Mouse (Mus musculus) heart, postnatal 0 days (tissue): ENCODE data around the gene Zkscan3. TPM values are rescaled to one million over a fixed set of nuclear protein-coding genes. Genes with fewer than 3 reads are reported as not detected.
A peak's percentile ranks its signal among the peaks of the same experiment; 100 is the strongest.

Experiments used
- ATAC-seq: fragments of 200-750 bp; cut with Nextera tagmentation; 2 replicates; pipeline ENCODE4 v1.8.0; 2017; ENCODE audit warnings: low read depth, moderate number of reproducible peaks, moderate library complexity; ENCODE audit not compliant: insufficient read depth
- DNase-seq: peaks from one replicate; pipeline ENCODE4 v3.0.0-alpha.2; 2016; ENCODE audit warnings: low spot score
- H3K27ac ChIP-seq: fragments of 300-500 bp; sonication (generic); 2 replicates; pipeline ENCODE4 v1.5.1; 2014; ENCODE audit warnings: low read depth, mild to moderate bottlenecking
- H3K27me3 ChIP-seq: fragments of 300-500 bp; sonication (generic); 2 replicates; pipeline ENCODE4 v1.6.1; 2014; ENCODE audit warnings: low read length, mixed read lengths; ENCODE audit not compliant: control insufficient read depth, insufficient read depth
- H3K36me3 ChIP-seq: fragments of 300-500 bp; sonication (generic); replicated peaks from 2 replicates; pipeline ENCODE4 v1.6.1; 2014; ENCODE audit warnings: low read length, mixed read lengths; ENCODE audit not compliant: control insufficient read depth, insufficient read depth
- H3K4me1 ChIP-seq: fragments of 300-500 bp; sonication (generic); 2 replicates; pipeline ENCODE4 v1.6.1; 2014; ENCODE audit warnings: antibody characterized with exemption; ENCODE audit not compliant: control insufficient read depth, insufficient read depth
- H3K4me2 ChIP-seq: fragments of 300-500 bp; sonication (generic); 2 replicates; pipeline ENCODE4 v1.6.1; 2014; ENCODE audit warnings: low read depth, mild to moderate bottlenecking, low read length, moderate library complexity
- H3K4me3 ChIP-seq: fragments of 300-500 bp; sonication (generic); 2 replicates; pipeline ENCODE4 v1.5.1; 2014; ENCODE audit warnings: low read depth, low read length
- H3K9ac ChIP-seq: fragments of 300-500 bp; sonication (generic); replicated peaks from 2 replicates; pipeline ENCODE4 v1.6.1; 2014; ENCODE audit warnings: low read depth, low read length, mixed read lengths
- H3K9me3 ChIP-seq: fragments of 300-500 bp; sonication (generic); replicated peaks from 2 replicates; pipeline ENCODE4 v1.6.1; 2016; ENCODE audit warnings: low read length; ENCODE audit not compliant: control insufficient read depth
- CTCF ChIP-seq: IDR thresholded peaks from 2 replicates; pipeline ENCODE4 v1.5.1; 2016; ENCODE audit warnings: antibody characterized with exemption, control low read depth, low read depth
- EP300 ChIP-seq: IDR thresholded peaks from 2 replicates; pipeline ENCODE4 v1.6.1; 2016; ENCODE audit warnings: antibody characterized with exemption, low read depth
- WGBS: fragments of 180-500 bp; shearing (Covaris S2); extraction: QIAGEN DNeasy Blood & Tissue Kit; methylation state at CpG from one replicate; pipeline ENCODE4 v1.1.7; 2014; 5-methylcytosine and 5-hydroxymethylcytosine counted together
- polyA plus RNA-seq: library from polyadenylated mRNA; unstranded; fragments of >200 nt; fragmentation: Nextera tagmentation; extraction: Ambion mirVana; gene quantifications from 2 replicates; pipeline ENCODE4 v1.2.1, GENCODE M21; 2015
- total RNA-seq: library from RNA; depleted of rRNA; stranded (reverse); fragments of >200 nt; gene quantifications from 2 replicates; pipeline ENCODE4 v1.2.3, GENCODE M21; 2014; ENCODE audit warnings: low replicate concordance

The Zkscan3 gene
- total and polyA plus RNA-seq, 2 experiments from 2014 or later, result 40.8 to 49.1 TPM

- TF ChIP-seq EP300, result no peak
- no peak for TF ChIP-seq CTCF
- ATAC-seq, result no peak
- Histone ChIP-seq H3K4me3 (no peak overlapping the region), H3K4me1 (peaks cover 11% of the 10 kb centered on the region), H3K9me3 (no peaks in the 10 kb centered on the region), H3K36me3 (no peaks in the 10 kb centered on the region), H3K27ac (0 out of 2 replicates have a peak overlapping the region, but pooled peaks have one; percentile 25), H3K27me3 (no peaks in the 10 kb centered on the region), H3K4me2 (no peak overlapping the region), H3K9ac (no peak overlapping the region; the same call in 1 of the 2 replicates)
- no peak for DNase-seq
- 55% methylated on average over 4 of the region's 4 CpGs for WGBS
These were observed 12.7 kb upstream of the Zkscan3 start for GRCm38 (mm10) chr13:21415266-21415665.

DNA sequence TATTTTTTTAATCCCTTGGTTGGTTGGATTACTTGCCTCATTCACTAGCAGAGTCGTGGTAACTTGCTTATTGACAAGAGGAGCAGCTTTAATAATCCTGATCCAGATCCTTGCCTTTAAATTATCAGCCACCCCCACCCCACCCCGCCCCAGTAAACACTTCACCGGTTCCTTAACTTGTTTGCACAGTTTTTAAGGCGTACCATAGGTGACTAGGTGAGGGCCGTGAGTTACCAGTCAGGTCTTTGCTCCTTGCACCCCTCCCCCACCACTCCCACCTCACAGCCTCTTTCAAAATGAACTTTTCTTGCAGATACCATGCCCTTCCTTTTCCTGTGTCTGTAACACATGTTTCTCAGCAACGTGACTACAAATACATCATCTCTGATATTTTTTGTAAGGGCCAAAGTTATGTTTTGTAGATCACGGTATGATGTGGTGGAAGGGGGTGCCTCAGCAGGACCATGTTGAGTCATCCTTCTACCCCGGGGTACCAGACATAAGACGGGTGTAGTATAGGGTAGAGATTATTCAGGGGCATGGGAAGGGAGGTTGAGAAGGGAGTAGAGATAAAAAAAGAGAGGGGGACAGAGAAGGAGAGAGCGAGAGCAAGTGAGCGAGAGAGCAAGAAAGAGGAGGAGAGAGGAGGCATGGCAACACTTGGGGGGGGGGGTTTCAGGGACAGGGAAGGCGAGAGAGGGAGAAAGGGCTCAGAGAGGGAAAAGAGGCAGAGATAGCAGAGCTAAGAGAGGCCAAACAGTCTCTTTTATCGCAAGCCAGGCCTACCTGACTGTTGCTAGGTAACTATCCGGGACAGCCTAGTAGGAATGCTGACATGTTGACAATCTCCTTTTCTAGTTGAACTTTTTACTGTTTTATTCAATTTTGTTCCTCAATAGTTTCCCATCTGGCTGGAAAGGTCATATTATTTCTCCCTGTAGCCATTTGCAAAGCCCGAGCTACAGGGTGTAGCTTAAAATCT is 12.0 kb upstream of the Zkscan3 start:
- H3K4me1 ChIP-seq, result peaks cover 13% of the 10 kb centered on the region
- no peaks in the 10 kb centered on the region for H3K9me3 ChIP-seq
- TF ChIP-seq EP300 (no peak), CTCF (no peak)
- no peak overlapping the region; the same call in 1 of the 2 replicates for H3K9ac ChIP-seq
- no peak for ATAC-seq
- peak; percentile 31 for DNase-seq
- no peak overlapping the region for H3K4me2 ChIP-seq
- 0 out of 2 replicates have a peak overlapping the region, but pooled peaks have one; percentile 25 for H3K27ac ChIP-seq
- H3K27me3 ChIP-seq, result no peaks in the 10 kb centered on the region
- WGBS, result 46% methylated on average over 14 of the region's 15 CpGs
- no peaks in the 10 kb centered on the region for H3K36me3 ChIP-seq
- no peak overlapping the region for H3K4me3 ChIP-seq

GRCm38 (mm10) chr13:21408805-21409459 is 6.4 kb upstream of the Zkscan3 start:
- Histone ChIP-seq H3K27ac (peak overlapping the region; percentile 91), H3K4me3 (peak overlapping the region; percentile 56), H3K4me2 (peak overlapping the region; percentile 77), H3K36me3 (no peaks in the 10 kb centered on the region), H3K27me3 (no peaks in the 10 kb centered on the region), H3K9ac (peak overlapping the region; percentile 65), H3K9me3 (no peaks in the 10 kb centered on the region), H3K4me1 (0 out of 2 replicates have a peak, but pooled peaks cover 10% of the 10 kb centered on the region)
- no peak for ATAC-seq
- TF ChIP-seq CTCF (no peak), EP300 (no peak)
- WGBS, result 48% methylated on average over 11 of the region's 11 CpGs
- peak; percentile 15 for DNase-seq

- peak overlapping the region; percentile 56 for H3K4me3 ChIP-seq
- H3K9ac ChIP-seq, result peak overlapping the region; percentile 65
- no peak for TF ChIP-seq EP300
- TF ChIP-seq CTCF, result no peak
- H3K27ac ChIP-seq, result peak overlapping the region; percentile 91
- peak; percentile 95 for DNase-seq
- H3K27me3 ChIP-seq, result no peaks in the 10 kb centered on the region
- peak; percentile 93 for ATAC-seq
- H3K9me3 ChIP-seq, result no peaks in the 10 kb centered on the region
- H3K36me3 ChIP-seq, result no peaks in the 10 kb centered on the region
- 0 out of 2 replicates have a peak, but pooled peaks cover 10% of the 10 kb centered on the region for H3K4me1 ChIP-seq
- peak overlapping the region; percentile 77 for H3K4me2 ChIP-seq
- 3% methylated on average over 27 of the region's 27 CpGs for WGBS
These were observed 5.6 kb upstream of the Zkscan3 start for GRCm38 (mm10) chr13:21407969-21408804.

- H3K27me3 ChIP-seq, result no peaks in the 10 kb centered on the region
- DNase-seq (peak; percentile 15), ATAC-seq (no peak)
- H3K27ac ChIP-seq, result peak overlapping the region; percentile 91
- no peaks in the 10 kb centered on the region for H3K36me3 ChIP-seq
- no peaks in the 10 kb centered on the region for H3K9me3 ChIP-seq
- H3K4me2 ChIP-seq, result peak overlapping the region; percentile 77
- H3K9ac ChIP-seq, result peak overlapping the region; percentile 65; the same call in 1 of the 2 replicates
- 68% methylated on average over 11 of the region's 11 CpGs for WGBS
- 0 out of 2 replicates have a peak, but pooled peaks cover 10% of the 10 kb centered on the region for H3K4me1 ChIP-seq
- TF ChIP-seq EP300, result no peak
- no peak for TF ChIP-seq CTCF
- peak overlapping the region; percentile 56 for H3K4me3 ChIP-seq
These were observed 4.8 kb upstream of the Zkscan3 start for GRCm38 (mm10) chr13:21407341-21407740.
